Mouse (Mus musculus) layer of hippocampus, postnatal 25 days (tissue): ENCODE data around the gene Scgb1b11. TPM values are rescaled to one million over a fixed set of nuclear protein-coding genes. Genes with fewer than 3 reads are reported as not detected.
"Not testable (repeated sequence)": the region's sequence is repeated elsewhere in the genome, so short reads cannot be mapped to it uniquely, and the experiment has no call there.

Experiments used
- DNase-seq, 2 experiments: peaks; one replicate each; pipeline ENCODE4 v3.0.0; 2022; ENCODE audit warnings: mixed read lengths in 2 of 2, low spot score in 1 of 2; ENCODE audit errors: extremely low spot score in 1 of 2
- total RNA-seq, 2 experiments: library from RNA; stranded (reverse); gene quantifications; 2 replicates each; pipeline ENCODE4 v1.2.3; 2021

Gene Scgb1b11
- total RNA-seq, result not detected

- DNase-seq, result not testable (repeated sequence)
These were observed at the start of gene Scgb1b11 for GRCm38 (mm10) chr7:32222540-32222939. Scgb1b11 (plus strand) TSS chr7:32222840.

GRCm38 (mm10) chr7:32211045-32211444 is 11.6 kb upstream of the Scgb1b11 start, which contains the start of gene Scgb2b11:
Scgb2b11 (minus strand) TSS chr7:32211145.
- not testable (repeated sequence) for DNase-seq

Other genes with a start within 250 kb of the Scgb1b11 start
- not detected for gene Scgb1b10, start 122.0 kb upstream of the Scgb1b11 start, total RNA-seq
- gene Scgb2b11, start 11.7 kb upstream of the Scgb1b11 start, total RNA-seq, result not detected
- gene Scgb2b12, start 104.4 kb downstream of the Scgb1b11 start, total RNA-seq, result not detected
- gene Scgb1b12, start 111.3 kb downstream of the Scgb1b11 start, total RNA-seq, result not detected
- not detected for gene Scgb1b29, start 218.7 kb downstream of the Scgb1b11 start, total RNA-seq